Mouse (Mus musculus) liver, postnatal 0 days (tissue): Measurements from ENCODE around the gene Ppil6. TPM values are rescaled to one million over a fixed set of nuclear protein-coding genes. Genes with fewer than 3 reads are reported as not detected.

ENCODE experiments used
- ATAC-seq: fragments of 200-750 bp; cut with Nextera tagmentation; 2 replicates; pipeline ENCODE4 v1.8.0; 2017; ENCODE audit warnings: mild to moderate bottlenecking, moderate library complexity
- DNase-seq: peaks from one replicate; pipeline ENCODE4 v3.0.0-alpha.2; 2016
- H3K27ac ChIP-seq: fragments of 300-500 bp; sonication (generic); 2 replicates; pipeline ENCODE4 v1.5.1; 2014; ENCODE audit warnings: antibody characterized with exemption, moderate library complexity, mild to moderate bottlenecking, low read depth
- H3K27me3 ChIP-seq: fragments of 300-500 bp; sonication (generic); 2 replicates; pipeline ENCODE4 v1.6.1; 2014; ENCODE audit warnings: low read length, control low read depth, mixed read lengths; ENCODE audit not compliant: insufficient read depth
- H3K36me3 ChIP-seq: fragments of 300-500 bp; sonication (generic); replicated peaks from 2 replicates; pipeline ENCODE4 v1.6.1; 2014; ENCODE audit warnings: mild to moderate bottlenecking, control low read depth, low read length, moderate library complexity, mixed read lengths; ENCODE audit not compliant: insufficient read depth
- H3K4me1 ChIP-seq: fragments of 300-500 bp; sonication (generic); 2 replicates; pipeline ENCODE4 v1.6.1; 2014; ENCODE audit warnings: antibody characterized with exemption, mild to moderate bottlenecking, control low read depth; ENCODE audit not compliant: insufficient read depth
- H3K4me2 ChIP-seq: fragments of 300-500 bp; sonication (generic); 2 replicates; pipeline ENCODE4 v1.6.1; 2014; ENCODE audit warnings: low read depth, mild to moderate bottlenecking, low read length, moderate library complexity, mixed read lengths
- H3K4me3 ChIP-seq: fragments of 300-500 bp; sonication (generic); 2 replicates; pipeline ENCODE4 v1.5.1; 2014; ENCODE audit warnings: low read depth, low read length
- H3K9ac ChIP-seq: fragments of 300-500 bp; sonication (generic); replicated peaks from 2 replicates; pipeline ENCODE4 v1.6.1; 2014; ENCODE audit warnings: mild to moderate bottlenecking, moderate library complexity
- H3K9me3 ChIP-seq: fragments of 300-500 bp; sonication (generic); 2 replicates; pipeline ENCODE4 v1.6.1; 2016; ENCODE audit warnings: mild to moderate bottlenecking, control low read depth, low read length, mixed read lengths
- CTCF ChIP-seq: sonication (generic); IDR thresholded peaks from 2 replicates; pipeline ENCODE4 v1.5.1; 2016; ENCODE audit warnings: antibody characterized with exemption, low read depth
- EP300 ChIP-seq: IDR thresholded peaks from 2 replicates; pipeline ENCODE4 v1.6.1; 2016; ENCODE audit warnings: antibody characterized with exemption, low read depth, mild to moderate bottlenecking
- WGBS: fragments of 180-500 bp; shearing (Covaris S2); extraction: QIAGEN DNeasy Blood & Tissue Kit; methylation state at CpG from one replicate; pipeline ENCODE4 v1.1.7; 2014; ENCODE audit not compliant: insufficient replicate concordance; 5-methylcytosine and 5-hydroxymethylcytosine counted together
- polyA plus RNA-seq: library from polyadenylated mRNA; unstranded; fragments of >200 nt; fragmentation: Nextera tagmentation; extraction: Ambion mirVana; gene quantifications from 2 replicates; pipeline ENCODE4 v1.2.1, GENCODE M21; 2015

Gene Ppil6
- polyA plus RNA-seq, 1 experiment from 2014 or later, result 0.25 TPM

DNA sequence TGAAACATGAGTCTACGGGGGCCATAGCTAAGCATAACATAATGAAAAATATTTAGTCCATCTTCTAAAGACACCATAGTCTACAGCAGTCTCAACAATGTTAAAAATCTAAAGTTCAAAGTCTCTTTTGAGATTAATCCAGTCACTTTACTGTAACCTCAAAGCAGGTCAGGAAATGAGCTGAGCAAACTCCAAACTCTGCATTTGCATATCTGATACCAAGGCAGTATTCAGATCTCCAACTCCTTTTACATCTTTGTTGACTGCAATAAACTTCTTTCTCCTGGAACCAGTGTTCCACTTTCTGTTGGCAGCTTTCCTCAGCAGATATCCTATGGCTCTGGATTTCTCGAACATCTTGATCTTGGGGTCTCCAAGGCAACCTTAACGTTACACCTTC lies 19.5 kb upstream of the Ppil6 start:
- TF ChIP-seq CTCF (no peak), EP300 (no peak)
- Histone ChIP-seq H3K4me2 (no peak overlapping the region), H3K9me3 (no peaks in the 10 kb centered on the region), H3K4me1 (peaks cover 22% of the 10 kb centered on the region), H3K9ac (no peak overlapping the region), H3K4me3 (no peak overlapping the region), H3K27ac (no peak overlapping the region), H3K36me3 (peaks cover under 1% of the 10 kb centered on the region; the same call in 1 of the 2 replicates), H3K27me3 (0 out of 2 replicates have a peak, but pooled peaks cover under 1% of the 10 kb centered on the region)
- ATAC-seq, result no peak
- no peak for DNase-seq
- 72% methylated on average over 3 of the region's 3 CpGs for whole genome bisulfite sequencing

DNA sequence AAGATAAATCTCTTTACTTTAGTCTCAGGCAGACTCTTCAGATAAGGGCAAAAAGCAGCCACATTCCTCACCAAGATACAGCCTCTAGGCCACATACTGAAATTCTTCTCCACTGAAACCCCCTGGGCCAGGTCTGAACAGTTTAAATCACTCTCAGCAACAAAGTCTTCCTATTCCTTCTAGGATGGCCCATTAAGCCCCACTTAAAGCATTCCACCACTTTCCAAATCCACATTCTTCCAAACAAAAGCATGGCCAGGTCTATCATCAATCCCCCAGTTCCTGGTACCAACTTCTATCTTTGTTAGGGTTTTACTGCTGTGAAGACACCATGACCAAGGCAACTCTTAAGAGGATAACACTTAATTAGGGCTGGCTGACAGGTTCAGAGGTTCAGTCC lies 17.7 kb upstream of the Ppil6 start:
- H3K27me3 ChIP-seq, result peaks cover 9% of the 10 kb centered on the region
- H3K4me1 ChIP-seq, result peaks cover 39% of the 10 kb centered on the region
- no peak for TF ChIP-seq EP300
- no peak for DNase-seq
- no peak overlapping the region for H3K4me3 ChIP-seq
- H3K27ac ChIP-seq, result no peak overlapping the region
- H3K4me2 ChIP-seq, result no peak overlapping the region
- no peak overlapping the region for H3K9ac ChIP-seq
- no peak for ATAC-seq
- no peaks in the 10 kb centered on the region for H3K9me3 ChIP-seq
- no peaks in the 10 kb centered on the region for H3K36me3 ChIP-seq

DNA sequence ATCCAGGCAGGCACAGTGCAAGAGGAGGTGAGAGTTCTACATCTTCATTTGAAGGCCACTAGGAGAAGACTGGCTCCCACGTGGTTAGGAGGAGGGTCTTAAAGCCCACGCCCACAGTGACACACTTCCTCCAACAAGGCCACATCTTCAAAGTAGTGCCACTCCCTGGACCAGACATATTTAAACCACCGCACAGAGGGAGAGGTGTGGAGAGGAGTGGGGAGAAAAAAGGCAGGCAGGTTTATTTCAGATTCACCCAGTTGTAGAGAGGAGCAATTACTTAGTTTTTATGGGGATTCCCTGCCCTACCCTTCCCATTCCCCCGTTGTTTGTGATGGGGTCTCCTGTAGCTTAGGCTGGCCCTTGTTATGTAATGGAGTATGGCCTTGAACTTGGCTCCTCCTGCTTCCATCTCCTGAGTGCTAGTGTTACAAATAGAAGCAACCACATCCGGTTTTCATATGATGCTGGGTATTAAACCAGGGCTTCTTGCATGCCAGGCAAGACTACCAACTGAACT lies 17.2 kb upstream of the Ppil6 start:
- 53% methylated on average over 5 of the region's 5 CpGs for WGBS
- Histone ChIP-seq H3K4me1 (peaks cover 44% of the 10 kb centered on the region), H3K4me2 (no peak overlapping the region), H3K27ac (no peak overlapping the region), H3K27me3 (peaks cover 11% of the 10 kb centered on the region), H3K4me3 (no peak overlapping the region), H3K36me3 (no peaks in the 10 kb centered on the region), H3K9ac (no peak overlapping the region), H3K9me3 (no peaks in the 10 kb centered on the region)
- DNase-seq (no peak), ATAC-seq (no peak)
- no peak for TF ChIP-seq CTCF
- no peak for TF ChIP-seq EP300

DNA sequence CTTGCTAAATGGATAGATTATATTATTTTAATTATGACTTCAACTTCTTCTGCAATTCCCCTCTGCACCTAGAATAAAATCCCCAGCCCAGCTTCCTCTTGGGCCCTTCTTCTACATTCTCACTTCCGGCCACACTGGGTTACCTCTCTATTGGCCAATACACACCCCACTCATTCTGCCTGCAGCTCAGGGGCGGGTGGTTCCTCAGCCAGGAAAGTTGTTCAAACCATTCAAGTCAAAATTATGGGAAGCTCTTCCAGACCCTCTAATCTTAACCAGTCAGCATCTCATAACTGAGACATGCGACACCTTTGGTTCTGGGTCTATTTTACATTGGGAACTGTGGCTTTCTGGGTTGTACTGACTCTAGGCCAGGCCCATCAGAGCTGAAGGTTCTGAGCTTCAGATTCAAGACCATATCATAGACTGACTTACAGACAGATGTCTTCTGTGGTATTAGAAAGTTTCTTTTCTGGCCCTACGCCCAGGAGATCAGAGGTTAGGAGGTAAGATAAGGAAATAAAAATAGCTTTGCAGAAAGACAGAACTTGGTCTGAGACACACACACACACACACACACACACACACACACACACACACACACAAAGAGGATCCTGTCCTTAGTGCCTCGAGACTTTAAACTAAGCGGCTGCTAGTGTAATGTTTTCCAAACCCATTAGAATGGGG lies 16.3 kb upstream of the Ppil6 start:
- TF ChIP-seq EP300, result 0 out of 2 replicates have a peak, but pooled peaks have one; percentile 16
- TF ChIP-seq CTCF, result no peak
- peak; percentile 53 for ATAC-seq
- Histone ChIP-seq H3K27ac (peak overlapping the region; percentile 63; the same call in 1 of the 2 replicates), H3K4me3 (no peak overlapping the region), H3K4me1 (peaks cover 46% of the 10 kb centered on the region), H3K9me3 (no peaks in the 10 kb centered on the region), H3K36me3 (peaks cover 2% of the 10 kb centered on the region; the same call in 1 of the 2 replicates), H3K27me3 (peaks cover 11% of the 10 kb centered on the region), H3K4me2 (no peak overlapping the region), H3K9ac (no peak overlapping the region)
- WGBS, result 27% methylated on average over 6 of the region's 6 CpGs
- peak; percentile 31 for DNase-seq

DNA sequence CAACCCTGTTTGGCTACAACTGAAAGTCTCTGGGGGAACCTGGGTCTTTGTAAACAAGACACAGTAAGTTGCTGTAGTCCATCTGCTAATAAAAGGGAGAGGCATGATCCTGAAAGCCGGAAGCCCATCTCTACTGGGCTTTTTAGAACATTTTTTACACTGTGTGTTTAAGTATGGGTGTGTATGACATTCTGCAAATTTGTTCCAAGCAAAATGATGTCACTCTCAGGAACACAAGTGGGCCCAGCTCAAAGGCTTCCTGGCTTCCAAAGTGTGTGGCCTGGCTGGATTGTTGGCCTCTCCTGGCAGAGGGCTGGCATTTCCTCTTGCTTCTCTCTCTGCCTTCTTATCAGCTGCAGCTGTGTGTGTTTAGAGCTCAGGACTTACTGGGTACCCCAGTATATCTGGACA lies 15.3 kb upstream of the Ppil6 start:
- TF ChIP-seq CTCF (no peak), EP300 (no peak)
- Histone ChIP-seq H3K36me3 (peaks cover 7% of the 10 kb centered on the region; the same call in 1 of the 2 replicates), H3K4me1 (peaks cover 46% of the 10 kb centered on the region), H3K9me3 (no peaks in the 10 kb centered on the region), H3K27me3 (peaks cover 11% of the 10 kb centered on the region), H3K9ac (no peak overlapping the region), H3K4me3 (no peak overlapping the region), H3K4me2 (no peak overlapping the region), H3K27ac (peak overlapping the region; percentile 26)
- 65% methylated on average over 1 of the region's 1 CpGs for WGBS
- ATAC-seq (no peak), DNase-seq (no peak)

DNA sequence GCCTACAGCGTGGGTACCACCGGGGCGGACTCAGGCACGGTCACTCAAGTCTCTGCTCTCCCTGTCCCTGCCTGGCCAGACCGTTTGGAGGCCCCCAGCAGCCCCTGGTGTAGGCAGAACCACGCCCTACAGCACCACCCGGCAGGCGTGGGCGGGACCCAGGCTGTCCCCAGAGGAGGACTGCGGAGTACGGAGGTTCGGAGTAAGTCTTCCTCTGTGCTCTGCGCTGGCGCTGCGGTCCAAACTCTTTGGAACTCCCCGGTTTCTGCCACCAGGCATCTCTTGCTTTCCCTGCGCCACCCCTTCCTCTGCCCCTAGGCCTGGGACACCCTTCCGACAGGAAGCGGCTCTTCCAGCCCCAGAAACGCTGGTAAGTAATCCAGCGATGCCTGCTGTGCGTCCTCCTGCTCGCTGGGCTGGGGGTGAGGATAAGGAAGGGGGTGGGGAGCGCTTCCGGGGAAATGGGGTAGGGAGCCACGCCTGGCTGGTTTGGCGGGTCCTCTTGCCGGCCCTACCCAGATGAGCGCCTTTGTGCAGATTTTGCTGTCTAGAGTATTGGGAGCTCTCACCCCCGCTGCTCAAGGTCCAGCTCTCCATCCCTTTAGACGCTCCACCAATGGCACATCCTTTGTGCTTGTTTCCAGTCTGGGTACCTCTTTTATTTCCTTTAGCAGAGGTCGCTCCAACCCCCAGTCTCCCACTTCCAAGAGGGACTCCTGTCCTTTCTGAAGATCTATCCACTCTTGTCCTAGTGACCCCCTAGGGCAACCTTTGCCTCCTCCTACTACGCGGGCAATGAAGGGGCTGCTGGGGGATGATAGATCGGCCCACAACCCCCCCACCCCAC lies 13.8 kb upstream of the Ppil6 start, which contains the start of gene Mical1:
Mical1 (plus strand) TSS at position 144 of the 847 bp plus-strand sequence.
- H3K27ac ChIP-seq, result peak within 1 kb of the TSS; percentile 76
- no peak for TF ChIP-seq EP300
- TF ChIP-seq CTCF, result no peak
- H3K27me3 ChIP-seq, result peaks cover 11% of the 10 kb centered on the region
- no peaks in the 10 kb centered on the region for H3K9me3 ChIP-seq
- H3K36me3 ChIP-seq, result peaks cover 7% of the 10 kb centered on the region; the same call in 1 of the 2 replicates
- H3K4me2 ChIP-seq, result peak within 1 kb of the TSS; percentile 82
- peaks cover 46% of the 10 kb centered on the region for H3K4me1 ChIP-seq
- H3K4me3 ChIP-seq, result peak within 1 kb of the TSS; percentile 58
- ATAC-seq (peak; percentile 29), DNase-seq (peak; percentile 68)
- peak within 1 kb of the TSS; percentile 66 for H3K9ac ChIP-seq
- WGBS, result under 1% methylated on average over 35 of the region's 35 CpGs
